ENCODE assay signal across 8 mouse cellular contexts in genomic region chr10:32889652-32890506, GRCm38 (mm10). TPM values are rescaled to one million over a fixed set of nuclear protein-coding genes. Genes with fewer than 3 reads are reported as not detected.
DNase-seq lines count a peak whose midpoint lies in the region; ATAC-seq and TF ChIP-seq lines count a peak whose summit lies in the region.

Gene Nkain2, minus strand, starts transcription at chr10:32890462.

- peak within 1 kb of the TSS; percentile 47 for H3K4me3 ChIP-seq in lung, postnatal 0 days (ENCODE audit: low read depth, low read length)
- peak within 1 kb of the TSS; percentile 80 for H3K4me3 ChIP-seq in forebrain, embryonic 11.5 days (ENCODE audit: low read depth, low read length)
- H3K4me3 ChIP-seq in heart, embryonic 15.5 days: peak within 1 kb of the TSS; percentile 84
- peak within 1 kb of the TSS; percentile 56 for H3K4me3 ChIP-seq in liver, embryonic 12.5 days

- peaks cover 3% of the 10 kb centered on the region for H3K27me3 ChIP-seq in lung, postnatal 0 days (replicated peaks; ENCODE audit: insufficient read depth, low read length)
- no peaks in the 10 kb centered on the region for H3K27me3 ChIP-seq in forebrain, embryonic 11.5 days (ENCODE audit: control insufficient read depth, insufficient read depth, low read length)
- H3K27me3 ChIP-seq in heart, embryonic 15.5 days: 0 out of 2 replicates have a peak, but pooled peaks cover 6% of the 10 kb centered on the region
- peaks cover 27% of the 10 kb centered on the region for H3K27me3 ChIP-seq in liver, embryonic 12.5 days (replicated peaks)

- ATAC-seq in lung, postnatal 0 days: peak; percentile 40
- peak; percentile 89 for ATAC-seq in forebrain, embryonic 11.5 days (replicated peaks; ENCODE audit: low FRiP score)
- ATAC-seq in heart, embryonic 15.5 days (replicated peaks; ENCODE audit: insufficient number of reproducible peaks, insufficient read depth, low FRiP score, low read depth): peak; percentile 47
- 0 out of 2 replicates have a peak, but pooled peaks have one; percentile 18 for ATAC-seq in liver, embryonic 12.5 days

- under 1% methylated on average over 64 of the region's 81 CpGs for WGBS in lung, postnatal 0 days
- WGBS in forebrain, embryonic 11.5 days: under 1% methylated on average over 65 of the region's 81 CpGs
- WGBS in heart, embryonic 15.5 days: under 1% methylated on average over 56 of the region's 81 CpGs
- under 1% methylated on average over 73 of the region's 81 CpGs for WGBS in liver, embryonic 12.5 days (ENCODE audit: insufficient replicate concordance)

- TF ChIP-seq EP300 in lung, postnatal 0 days (IDR thresholded peaks at IDR 0.05): no peak

- peak within 1 kb of the TSS; percentile 39 for H3K9ac ChIP-seq in lung, postnatal 0 days (replicated peaks; ENCODE audit: low read depth)
- peak within 1 kb of the TSS; percentile 79 for H3K9ac ChIP-seq in forebrain, embryonic 11.5 days (ENCODE audit: low read length)
- H3K9ac ChIP-seq in heart, embryonic 15.5 days: peak within 1 kb of the TSS; percentile 73
- H3K9ac ChIP-seq in liver, embryonic 12.5 days: peak within 1 kb of the TSS; percentile 35; the same call in 1 of the 2 replicates

- no peak for TF ChIP-seq CTCF in lung, postnatal 0 days (IDR thresholded peaks at IDR 0.05)

- DNase-seq in lung, postnatal 0 days (ENCODE audit: low spot score): peak; percentile 4
- DNase-seq in lung, postnatal 14 days: no peak
- peak; percentile 87 for DNase-seq in forebrain, embryonic 11.5 days (ENCODE audit: low spot score)
- peak; percentile 54 to 61 for DNase-seq in kidney, postnatal 4 days
- DNase-seq in retina, embryonic 14.5 days (ENCODE audit: low spot score): peak; percentile 81
- DNase-seq in thymus, postnatal 0 days (ENCODE audit: low spot score): no peak

- H3K27ac ChIP-seq in lung, postnatal 0 days (ENCODE audit: low read length): no peak within 1 kb of the TSS
- H3K27ac ChIP-seq in forebrain, embryonic 11.5 days (ENCODE audit: low read depth, low read length): no peak within 1 kb of the TSS
- H3K27ac ChIP-seq in heart, embryonic 15.5 days: no peak within 1 kb of the TSS
- no peak within 1 kb of the TSS for H3K27ac ChIP-seq in liver, embryonic 12.5 days

- peak within 1 kb of the TSS; percentile 96 for H3K4me2 ChIP-seq in lung, postnatal 0 days (replicated peaks; ENCODE audit: low read depth, low read length)
- H3K4me2 ChIP-seq in forebrain, embryonic 11.5 days (ENCODE audit: low read depth, low read length, severe bottlenecking): peak within 1 kb of the TSS; percentile 73
- H3K4me2 ChIP-seq in heart, embryonic 15.5 days: peak within 1 kb of the TSS; percentile 99
- peak within 1 kb of the TSS; percentile 66 for H3K4me2 ChIP-seq in liver, embryonic 12.5 days

- H3K9me3 ChIP-seq in lung, postnatal 0 days (ENCODE audit: low read length): no peaks in the 10 kb centered on the region
- H3K9me3 ChIP-seq in forebrain, embryonic 11.5 days (ENCODE audit: control insufficient read depth, low read length): no peaks in the 10 kb centered on the region
- no peaks in the 10 kb centered on the region for H3K9me3 ChIP-seq in heart, embryonic 15.5 days (replicated peaks)
- no peaks in the 10 kb centered on the region for H3K9me3 ChIP-seq in liver, embryonic 12.5 days (replicated peaks)

- H3K4me1 ChIP-seq in lung, postnatal 0 days (ENCODE audit: insufficient read depth, low read depth, low read length): no peaks in the 10 kb centered on the region
- H3K4me1 ChIP-seq in forebrain, embryonic 11.5 days (replicated peaks; ENCODE audit: control insufficient read depth, insufficient read depth, low read length): no peaks in the 10 kb centered on the region
- peaks cover 6% of the 10 kb centered on the region; the same call in 1 of the 2 replicates for H3K4me1 ChIP-seq in heart, embryonic 15.5 days (replicated peaks)
- H3K4me1 ChIP-seq in liver, embryonic 12.5 days: no peaks in the 10 kb centered on the region

- H3K36me3 ChIP-seq in lung, postnatal 0 days (ENCODE audit: insufficient read depth, low read length): no peaks in the 10 kb centered on the region
- H3K36me3 ChIP-seq in forebrain, embryonic 11.5 days (ENCODE audit: control insufficient read depth, insufficient read depth, low read length): no peaks in the 10 kb centered on the region
- H3K36me3 ChIP-seq in heart, embryonic 15.5 days: no peaks in the 10 kb centered on the region
- H3K36me3 ChIP-seq in liver, embryonic 12.5 days: no peaks in the 10 kb centered on the region

RNA-seq across cellular contexts. Expression of gene Nkain2, which starts in this region (rescaled TPM):
- not detected in 2 replicates for polyA plus RNA-seq in lung, postnatal 0 days (2015; fragmentation: Nextera tagmentation; extraction: Ambion mirVana)
- polyA plus RNA-seq in forebrain, embryonic 11.5 days (2014; fragmentation: Nextera tagmentation; extraction: Ambion mirVana): 1.9 and 3.3 TPM in 2 replicates
- 0.50 and 0.62 TPM in 2 replicates for polyA plus RNA-seq in heart, embryonic 15.5 days (2015; fragmentation: Nextera tagmentation; extraction: Ambion mirVana)
- 0.20 and 0.45 TPM in 2 replicates for polyA plus RNA-seq in liver, embryonic 12.5 days (2016; fragmentation: Nextera tagmentation; extraction: Ambion mirVana)
- 0.06 TPM in 1 of 2 replicates, not detected in the other for polyA plus RNA-seq in thymus, postnatal 0 days (2015; fragmentation: Nextera tagmentation; extraction: Ambion mirVana)

Comparison
In these comparisons a context has a peak if more than half of its experiments do, and no peak if none do; other contexts are left out.
1. Peak in DNase-seq, ATAC-seq, H3K4me3 ChIP-seq, H3K9ac ChIP-seq and H3K4me2 ChIP-seq in lung, postnatal 0 days; RNA of the gene not detected or under 1 TPM.
2. Peak in ATAC-seq, H3K4me3 ChIP-seq, H3K9ac ChIP-seq and H3K4me2 ChIP-seq in heart, embryonic 15.5 days; RNA of the gene not detected or under 1 TPM.
3. Peak in ATAC-seq, H3K4me3 ChIP-seq, H3K9ac ChIP-seq and H3K4me2 ChIP-seq in liver, embryonic 12.5 days; RNA of the gene not detected or under 1 TPM.
4. ATAC-seq: peak in every context shown above with its lines; median percentile 89 in forebrain, embryonic 11.5 days; 47 in heart, embryonic 15.5 days; 40 in lung, postnatal 0 days; 18 in liver, embryonic 12.5 days.
5. DNase-seq: peak in forebrain, embryonic 11.5 days (single experiment), kidney, postnatal 4 days (2 of 2) and retina, embryonic 14.5 days (single experiment); none in lung, postnatal 14 days (single experiment) and thymus, postnatal 0 days (single experiment).
6. Peak in every context shown above with its lines, with median percentiles within 50 percentile points of each other: H3K4me2 ChIP-seq, H3K4me3 ChIP-seq and H3K9ac ChIP-seq.